Mouse (Mus musculus) myocyte (in vitro differentiated cells): ENCODE results near the gene Cd2ap.

Source experiments
- CEBPB ChIP-seq: IDR thresholded peaks from 2 replicates; pipeline ENCODE4 v1.6.1; 2011; ENCODE audit warnings: mild to moderate bottlenecking, moderate library complexity; ENCODE audit not compliant: poor library complexity, insufficient read depth, severe bottlenecking
- E2F4 ChIP-seq: IDR thresholded peaks from one replicate; pipeline ENCODE4 v1.6.1; 2011; ENCODE audit warnings: mild to moderate bottlenecking, control low read depth, moderate library complexity; ENCODE audit not compliant: insufficient read depth
- MAX ChIP-seq: IDR thresholded peaks from one replicate; pipeline ENCODE4 v1.6.1; 2011; ENCODE audit warnings: low read depth, mild to moderate bottlenecking, control low read depth
- MYOD1 ChIP-seq, 3 experiments: IDR thresholded peaks; one replicate each; pipeline ENCODE4 v1.6.1; 2011; ENCODE audit warnings: control low read depth in 2 of 3, low read depth in 2 of 3, mild to moderate bottlenecking in 2 of 3, moderate library complexity in 1 of 3; ENCODE audit not compliant: insufficient read length in 2 of 3, control insufficient read depth in 1 of 3
- MYOG ChIP-seq, 3 experiments: IDR thresholded peaks; one replicate each; pipeline ENCODE4 v1.6.1; 2011; ENCODE audit warnings: control low read depth in 2 of 3, low read depth in 2 of 3, mild to moderate bottlenecking in 2 of 3; ENCODE audit not compliant: insufficient read length in 2 of 3, control insufficient read depth in 1 of 3, insufficient read depth in 1 of 3
- POLR2A ChIP-seq: IDR thresholded peaks from one replicate; pipeline ENCODE4 v1.6.1; 2011; ENCODE audit warnings: low read depth, mild to moderate bottlenecking, control low read depth, moderate library complexity; ENCODE audit not compliant: insufficient read length
- POLR2AphosphoS2 ChIP-seq: IDR thresholded peaks from one replicate; pipeline ENCODE4 v1.6.1; 2011; ENCODE audit warnings: low read depth, control low read depth; ENCODE audit not compliant: insufficient read length
- REST ChIP-seq: IDR thresholded peaks from one replicate; pipeline ENCODE4 v1.6.1; 2011; ENCODE audit warnings: mild to moderate bottlenecking, control low read depth, moderate library complexity; ENCODE audit not compliant: insufficient read depth, insufficient read length
- SRF ChIP-seq: IDR thresholded peaks from one replicate; pipeline ENCODE4 v1.6.1; 2011; ENCODE audit warnings: low read depth; ENCODE audit not compliant: control insufficient read depth, insufficient read length
- TCF12 ChIP-seq: IDR thresholded peaks from one replicate; pipeline ENCODE4 v1.6.1; 2011; ENCODE audit warnings: mild to moderate bottlenecking, control low read depth; ENCODE audit not compliant: poor library complexity, insufficient read depth, severe bottlenecking
- TCF3 ChIP-seq: IDR thresholded peaks from one replicate; pipeline ENCODE4 v1.6.1; 2011; ENCODE audit warnings: low read depth, control low read depth; ENCODE audit not compliant: insufficient read length
- USF1 ChIP-seq: IDR thresholded peaks from one replicate; pipeline ENCODE4 v1.6.1; 2011; ENCODE audit warnings: low read depth, mild to moderate bottlenecking, control low read depth, moderate library complexity

- TF ChIP-seq MAX = no peak
- no peak for TF ChIP-seq POLR2A
- no peak for TF ChIP-seq TCF12
- no peak for TF ChIP-seq USF1
- no peak for TF ChIP-seq REST
- no peak for TF ChIP-seq MYOG (IDR thresholded peaks at IDR 0.05; ENCODE audit: control insufficient read depth in 1 of 3, insufficient read depth in 1 of 3, insufficient read length in 2 of 3, low read depth in 2 of 3)
- no peak for TF ChIP-seq POLR2AphosphoS2
- TF ChIP-seq CEBPB = no peak
- no peak for TF ChIP-seq MYOD1 (IDR thresholded peaks at IDR 0.05; ENCODE audit: control insufficient read depth in 1 of 3, insufficient read length in 2 of 3, low read depth in 2 of 3)
- TF ChIP-seq E2F4 = no peak
- TF ChIP-seq SRF = no peak
- TF ChIP-seq TCF3 = no peak
Observed at GRCm38 (mm10) chr17:42875015-42875414, 1.4 kb downstream of the Cd2ap start.
